Comparison of ENCODE assay signal across 8 mouse cellular contexts in genomic region chr7:19691873-19692865, GRCm38 (mm10). TPM values are rescaled to one million over a fixed set of nuclear protein-coding genes. Genes with fewer than 3 reads are reported as not detected.
DNase-seq lines count a peak whose midpoint lies in the region; TF ChIP-seq lines count a peak whose summit lies in the region.

Apoc1 (minus strand) TSS chr7:19692660.

- H3K79me2 ChIP-seq in macrophage (ENCODE audit: inconsistent target), result peaks cover 13% of the 10 kb centered on the region; the same call in 1 of the 2 replicates

- WGBS in macrophage (ENCODE audit: missing documents), result 92% methylated on average over 28 of the region's 28 CpGs

- H3K36me3 ChIP-seq in macrophage (ENCODE audit: inconsistent target), result peaks cover 4% of the 10 kb centered on the region; the same call in 1 of the 2 replicates

- intact Hi-C loops in left cerebral cortex, adult 2 months (cut with DNase I), result no loop called here

- no peak for TF ChIP-seq CTCF in left cerebral cortex, adult 2 months (IDR thresholded peaks at IDR 0.05)

- no peak for DNase-seq in left cerebral cortex, adult 2 months (ENCODE audit: extremely low spot score in 1 of 2, low spot score in 2 of 2)
- DNase-seq in left cerebral cortex, adult 18-20 months (ENCODE audit: low spot score in 2 of 2), result no peak
- peak; percentile 61 to 65 for DNase-seq in adrenal gland, postnatal 36 days
- DNase-seq in kidney, postnatal 25 days, result peak; percentile 45 to 74
- DNase-seq in spleen, adult 18-20 months, result no peak
- no peak for DNase-seq in layer of hippocampus, adult 11-12 months (ENCODE audit: low spot score)
- no peak for DNase-seq in spleen, adult 12 weeks (ENCODE audit: low spot score)

- no peak within 1 kb of the TSS for H3K4me3 ChIP-seq in left cerebral cortex, adult 2 months
- no peak within 1 kb of the TSS for H3K4me3 ChIP-seq in macrophage (ENCODE audit: inconsistent target)

- H3K27ac ChIP-seq in left cerebral cortex, adult 2 months, result peak within 1 kb of the TSS; percentile 28; the same call in 1 of the 2 replicates
- H3K27ac ChIP-seq in macrophage, result peak within 1 kb of the TSS; percentile 55

RNA-seq across cellular contexts. Expression of gene Apoc1, which starts in this region (rescaled TPM):
- total RNA-seq in left cerebral cortex, adult 2 months (2021), result 1 to 10 TPM; 3.5 to 3.7 TPM
- total RNA-seq in left cerebral cortex, adult 18-20 months (2021), result 1 to 10 TPM; 3.9 to 5.3 TPM
- 1,000 to 10,000 TPM in 1 of 2 experiments, 100 to 1,000 TPM in 1; 185 to 1,007 TPM for total RNA-seq in adrenal gland, postnatal 36 days (2021)
- 1 to 10 TPM in 1 of 26 experiments, not detected in 25; 2.8 TPM for total RNA-seq in macrophage (2018; cell fraction: chromatin; rRNA removed)
- 1 to 10 TPM in 25 of 26 experiments, under 1 TPM in 1; 0.93 to 9.2 (median 2.6) TPM for total RNA-seq in macrophage (2018; cell fraction: cytosol; rRNA removed)
- 1 to 10 TPM in 8 of 26 experiments, not detected in 18; 1.8 to 6.1 (median 2.3) TPM for total RNA-seq in macrophage (2018; cell fraction: nucleus; rRNA removed)
- 4.3 to 4.7 TPM (median 4.4 TPM) in 3 replicates for polyA plus RNA-seq in macrophage (2018)

Comparison
In these comparisons a context has a peak if more than half of its experiments do, and no peak if none do; other contexts are left out.
1. RNA of gene Apoc1 (total RNA-seq): 185 to 1,007 TPM in adrenal gland, postnatal 36 days; 3.9 to 5.3 TPM in left cerebral cortex, adult 18-20 months and 3.5 to 3.7 TPM in left cerebral cortex, adult 2 months; every median in the first group is over 10 times any median in the second.
2. DNase-seq: peak in adrenal gland, postnatal 36 days (2 of 2) and kidney, postnatal 25 days (2 of 2); none in left cerebral cortex, adult 2 months (0 of 2), left cerebral cortex, adult 18-20 months (0 of 2), spleen, adult 18-20 months (0 of 2), layer of hippocampus, adult 11-12 months (single experiment) and spleen, adult 12 weeks (single experiment).